Mouse (Mus musculus): ENCODE results near the gene Fhit. TPM values are rescaled to one million over a fixed set of nuclear protein-coding genes. Genes with fewer than 3 reads are reported as not detected.

Gene Fhit
- 6.5 and 6.8 TPM in 2 replicates for polyA plus RNA-seq (2015; fragmentation: Nextera tagmentation; extraction: Ambion mirVana)

DNA sequence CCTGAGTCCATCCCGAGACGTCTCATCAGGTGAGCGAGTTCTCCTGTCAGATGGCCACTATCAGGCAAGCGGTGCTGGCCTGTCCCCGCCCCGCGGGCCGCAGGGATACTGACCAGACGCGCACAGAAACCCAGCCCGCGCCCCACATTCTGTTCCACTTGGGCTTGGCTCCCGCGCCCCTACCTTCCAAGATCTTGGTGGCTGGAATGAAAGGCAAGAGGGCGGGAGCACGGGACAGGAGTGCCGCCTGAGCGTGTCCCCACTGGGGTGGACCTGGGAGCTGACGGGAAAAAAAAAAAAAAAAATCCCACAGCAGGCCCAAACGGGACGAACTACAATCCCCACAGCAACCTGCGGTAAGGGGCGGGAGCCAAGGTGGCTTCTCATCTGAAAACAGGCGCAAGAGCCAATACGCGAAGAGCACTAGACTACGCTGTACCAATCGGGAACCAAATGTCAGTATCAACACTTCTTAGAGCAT, at the start of gene Fhit:
Fhit (minus strand) TSS at position 285 of the 481 bp plus-strand sequence.
- Histone ChIP-seq H3K9ac (peak within 1 kb of the TSS; percentile 73), H3K27me3 (no peaks in the 10 kb centered on the region), H3K4me3 (peak within 1 kb of the TSS; percentile 58), H3K27ac (peak within 1 kb of the TSS; percentile 58), H3K9me3 (no peaks in the 10 kb centered on the region), H3K4me1 (no peaks in the 10 kb centered on the region; the same call in 1 of the 2 replicates), H3K36me3 (no peaks in the 10 kb centered on the region), H3K4me2 (peak within 1 kb of the TSS; percentile 82)
- under 1% methylated on average over 28 of the region's 28 CpGs for WGBS
- peak; percentile 96 for ATAC-seq (ENCODE audit: insufficient number of reproducible peaks, insufficient read depth, low FRiP score, low TSS enrichment, low read depth)

DNA sequence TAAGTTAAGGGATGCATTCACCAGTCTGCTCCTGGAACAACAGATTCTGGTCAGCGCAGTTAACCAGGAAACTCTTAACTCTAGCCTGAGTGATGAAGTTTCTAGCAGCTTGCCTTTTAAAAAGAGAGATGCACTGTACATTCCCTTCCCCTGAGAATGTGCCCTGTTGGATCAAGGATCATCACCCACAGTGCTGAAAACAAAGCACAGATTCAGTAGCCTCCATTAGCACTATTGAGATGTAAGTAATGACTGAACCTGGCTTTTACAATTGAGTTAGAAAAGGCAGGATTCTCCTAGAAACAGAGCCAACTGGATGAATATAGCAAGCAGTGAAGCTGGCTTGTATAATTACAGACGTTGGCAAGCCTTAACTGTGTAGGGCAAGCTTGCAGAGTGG, 45.0 kb upstream of the Fhit start:
- H3K9me3 ChIP-seq: no peaks in the 10 kb centered on the region
- peaks cover 8% of the 10 kb centered on the region; the same call in 1 of the 2 replicates for H3K27me3 ChIP-seq
- no peak overlapping the region for H3K4me2 ChIP-seq
- ATAC-seq (ENCODE audit: insufficient number of reproducible peaks, insufficient read depth, low FRiP score, low TSS enrichment, low read depth): no peak
- H3K4me3 ChIP-seq: no peak overlapping the region
- peaks cover 3% of the 10 kb centered on the region for H3K4me1 ChIP-seq
- H3K9ac ChIP-seq: no peak overlapping the region
- WGBS: 54% methylated on average over 2 of the region's 2 CpGs
- H3K36me3 ChIP-seq: no peaks in the 10 kb centered on the region
- H3K27ac ChIP-seq: no peak overlapping the region

DNA sequence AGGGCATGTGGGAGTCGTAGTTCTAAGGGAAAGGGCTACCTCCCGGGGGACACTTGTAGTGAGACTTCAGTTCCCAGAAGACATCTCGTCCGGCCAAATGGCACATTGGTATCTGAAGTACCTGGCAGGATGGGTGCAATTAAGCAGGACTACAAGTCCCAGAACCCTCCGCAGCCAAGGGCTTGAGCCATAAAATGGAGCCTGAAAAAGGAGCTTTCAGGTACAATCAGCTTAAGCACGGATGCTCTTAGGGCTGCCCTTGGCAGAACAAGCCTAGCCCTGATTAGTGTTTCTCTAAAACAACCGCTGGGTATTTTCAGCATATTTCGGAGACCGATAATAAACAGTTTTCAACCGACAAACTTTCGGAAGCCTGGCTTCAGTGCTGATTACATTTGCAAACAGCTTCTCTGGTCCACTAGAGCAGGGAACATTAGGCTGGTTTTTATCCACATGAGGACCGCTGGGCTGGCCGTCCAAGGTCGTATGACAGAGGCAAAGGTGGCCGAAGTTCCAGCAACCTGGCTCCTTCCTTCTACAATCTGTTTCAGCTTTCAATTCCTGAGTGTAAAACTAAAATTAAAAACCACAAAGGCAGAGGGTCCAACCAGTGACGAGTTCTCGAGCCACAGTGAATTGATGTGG, 907 bp downstream of the Fhit start:
- no peaks in the 10 kb centered on the region for H3K9me3 ChIP-seq
- peak overlapping the region; percentile 58 for H3K4me3 ChIP-seq
- H3K4me2 ChIP-seq: peak overlapping the region; percentile 82
- WGBS: 7% methylated on average over 17 of the region's 17 CpGs
- no peaks in the 10 kb centered on the region; the same call in 1 of the 2 replicates for H3K4me1 ChIP-seq
- H3K9ac ChIP-seq: peak overlapping the region; percentile 73
- peak; percentile 86; the same call in 1 of the 2 replicates for ATAC-seq (ENCODE audit: insufficient number of reproducible peaks, insufficient read depth, low FRiP score, low TSS enrichment, low read depth)
- H3K36me3 ChIP-seq: no peaks in the 10 kb centered on the region
- H3K27me3 ChIP-seq: no peaks in the 10 kb centered on the region
- H3K27ac ChIP-seq: peak overlapping the region; percentile 58

DNA sequence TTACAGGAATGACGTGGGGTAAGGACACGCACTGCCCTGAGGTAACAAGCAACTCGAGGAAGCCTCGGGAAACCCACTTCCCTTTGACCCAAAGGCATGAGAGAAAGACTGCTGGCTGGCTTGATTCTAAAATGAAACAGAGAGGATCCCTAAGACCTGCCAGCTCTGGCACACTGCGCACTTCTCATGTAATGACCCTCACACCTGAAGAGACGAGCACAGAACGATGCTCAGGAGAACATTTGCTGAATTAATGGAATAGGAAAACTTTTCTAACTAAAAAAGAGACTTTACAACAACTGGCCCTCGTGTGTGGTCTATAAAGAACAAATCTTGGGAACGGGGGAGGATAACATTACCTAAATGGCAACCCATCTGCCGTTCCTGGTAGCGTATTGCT, 2.2 kb downstream of the Fhit start:
- Histone ChIP-seq H3K9ac (no peak overlapping the region), H3K4me2 (no peak overlapping the region), H3K4me1 (peaks cover 4% of the 10 kb centered on the region; the same call in 1 of the 2 replicates), H3K4me3 (no peak overlapping the region), H3K9me3 (no peaks in the 10 kb centered on the region), H3K36me3 (no peaks in the 10 kb centered on the region), H3K27me3 (no peaks in the 10 kb centered on the region), H3K27ac (no peak overlapping the region)
- WGBS: 87% methylated on average over 11 of the region's 11 CpGs
- ATAC-seq (ENCODE audit: insufficient number of reproducible peaks, insufficient read depth, low FRiP score, low TSS enrichment, low read depth): no peak

DNA sequence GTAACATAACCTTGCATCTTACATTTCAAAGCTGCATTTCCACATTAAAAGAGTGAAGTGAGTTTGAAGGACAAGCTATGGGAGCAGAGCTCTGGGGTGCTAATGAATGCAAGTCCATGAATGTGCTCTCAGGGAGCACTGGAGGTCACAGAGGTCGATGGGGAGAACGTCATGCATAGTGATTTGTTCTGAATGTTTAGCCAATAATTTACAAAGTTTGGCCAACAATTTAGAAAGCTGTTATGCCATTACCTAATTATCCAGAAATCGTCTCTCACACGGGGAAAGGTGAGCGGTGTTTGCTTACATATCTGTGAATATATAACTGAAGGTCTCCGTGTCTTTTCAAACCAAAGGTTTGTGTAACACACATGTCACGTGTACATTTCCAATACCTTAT, 2.8 kb downstream of the Fhit start:
- Histone ChIP-seq H3K9ac (no peak overlapping the region), H3K9me3 (no peaks in the 10 kb centered on the region), H3K4me3 (no peak overlapping the region), H3K36me3 (no peaks in the 10 kb centered on the region), H3K27me3 (no peaks in the 10 kb centered on the region), H3K4me2 (no peak overlapping the region), H3K4me1 (peaks cover 4% of the 10 kb centered on the region; the same call in 1 of the 2 replicates), H3K27ac (no peak overlapping the region)
- 73% methylated on average over 7 of the region's 7 CpGs for WGBS
- ATAC-seq (ENCODE audit: insufficient number of reproducible peaks, insufficient read depth, low FRiP score, low TSS enrichment, low read depth): no peak

DNA sequence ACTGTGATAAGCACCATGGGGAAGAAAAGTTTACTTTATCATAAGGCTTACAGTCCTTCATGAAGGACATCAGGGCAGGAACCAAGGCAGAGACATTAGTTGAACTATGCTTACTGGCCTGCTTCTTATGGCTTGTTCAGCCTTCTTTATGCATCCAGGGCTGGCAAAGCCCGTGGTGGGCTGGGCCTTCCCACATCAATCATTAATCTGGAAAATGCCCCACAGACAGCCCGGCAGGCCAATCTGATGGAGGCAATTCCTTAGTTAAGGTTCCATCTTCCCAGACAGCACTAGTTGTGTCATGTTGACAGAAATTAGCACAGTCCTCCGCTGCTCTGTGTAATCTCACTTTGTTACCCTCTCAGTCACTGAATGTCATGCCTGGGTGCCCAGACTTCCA, 4.1 kb downstream of the Fhit start:
- Histone ChIP-seq H3K27me3 (no peaks in the 10 kb centered on the region), H3K4me1 (peaks cover 4% of the 10 kb centered on the region; the same call in 1 of the 2 replicates), H3K4me2 (no peak overlapping the region), H3K36me3 (no peaks in the 10 kb centered on the region), H3K9ac (no peak overlapping the region), H3K27ac (no peak overlapping the region), H3K9me3 (no peaks in the 10 kb centered on the region), H3K4me3 (no peak overlapping the region)
- 84% methylated on average over 3 of the region's 3 CpGs for WGBS
- ATAC-seq (ENCODE audit: insufficient number of reproducible peaks, insufficient read depth, low FRiP score, low TSS enrichment, low read depth): no peak

DNA sequence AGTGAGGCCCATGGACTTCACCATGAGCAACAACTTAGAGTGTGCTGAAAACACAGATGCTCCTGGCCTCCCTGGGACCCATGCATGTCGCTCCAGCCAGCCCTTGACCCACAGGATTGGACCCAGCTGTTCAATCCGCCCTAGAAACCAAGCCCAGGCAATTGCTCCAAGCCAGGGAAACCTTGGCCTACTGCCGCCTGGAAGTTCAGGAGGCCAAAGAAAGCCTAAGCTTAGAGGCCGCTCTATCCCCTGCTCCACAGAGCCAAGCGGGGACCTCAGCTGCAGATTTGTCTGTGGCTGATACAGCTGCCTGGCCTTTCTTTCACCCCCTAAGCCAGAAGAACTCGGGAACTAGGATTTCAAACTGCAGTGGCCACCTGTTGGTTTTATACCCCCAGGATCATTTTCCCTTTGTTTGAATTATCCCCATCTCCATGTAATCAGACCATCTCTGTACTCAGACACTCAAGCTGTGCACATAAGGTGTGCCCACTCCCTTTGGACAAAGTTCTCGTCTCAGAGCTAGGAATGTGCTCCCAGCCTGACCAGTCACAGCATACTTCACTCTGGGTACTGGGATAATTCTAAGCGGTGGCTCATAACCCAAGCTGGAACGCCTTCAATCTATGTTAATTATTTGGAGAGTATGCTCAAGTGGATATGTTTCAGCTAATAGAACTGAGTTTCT, 10.1 kb downstream of the Fhit start:
- Histone ChIP-seq H3K4me1 (0 out of 2 replicates have a peak, but pooled peaks cover 4% of the 10 kb centered on the region), H3K36me3 (no peaks in the 10 kb centered on the region), H3K27me3 (no peaks in the 10 kb centered on the region), H3K27ac (no peak overlapping the region), H3K4me3 (no peak overlapping the region), H3K9ac (no peak overlapping the region), H3K4me2 (no peak overlapping the region), H3K9me3 (no peaks in the 10 kb centered on the region)
- no peak for ATAC-seq (ENCODE audit: insufficient number of reproducible peaks, insufficient read depth, low FRiP score, low TSS enrichment, low read depth)
- 69% methylated on average over 9 of the region's 9 CpGs for WGBS

DNA sequence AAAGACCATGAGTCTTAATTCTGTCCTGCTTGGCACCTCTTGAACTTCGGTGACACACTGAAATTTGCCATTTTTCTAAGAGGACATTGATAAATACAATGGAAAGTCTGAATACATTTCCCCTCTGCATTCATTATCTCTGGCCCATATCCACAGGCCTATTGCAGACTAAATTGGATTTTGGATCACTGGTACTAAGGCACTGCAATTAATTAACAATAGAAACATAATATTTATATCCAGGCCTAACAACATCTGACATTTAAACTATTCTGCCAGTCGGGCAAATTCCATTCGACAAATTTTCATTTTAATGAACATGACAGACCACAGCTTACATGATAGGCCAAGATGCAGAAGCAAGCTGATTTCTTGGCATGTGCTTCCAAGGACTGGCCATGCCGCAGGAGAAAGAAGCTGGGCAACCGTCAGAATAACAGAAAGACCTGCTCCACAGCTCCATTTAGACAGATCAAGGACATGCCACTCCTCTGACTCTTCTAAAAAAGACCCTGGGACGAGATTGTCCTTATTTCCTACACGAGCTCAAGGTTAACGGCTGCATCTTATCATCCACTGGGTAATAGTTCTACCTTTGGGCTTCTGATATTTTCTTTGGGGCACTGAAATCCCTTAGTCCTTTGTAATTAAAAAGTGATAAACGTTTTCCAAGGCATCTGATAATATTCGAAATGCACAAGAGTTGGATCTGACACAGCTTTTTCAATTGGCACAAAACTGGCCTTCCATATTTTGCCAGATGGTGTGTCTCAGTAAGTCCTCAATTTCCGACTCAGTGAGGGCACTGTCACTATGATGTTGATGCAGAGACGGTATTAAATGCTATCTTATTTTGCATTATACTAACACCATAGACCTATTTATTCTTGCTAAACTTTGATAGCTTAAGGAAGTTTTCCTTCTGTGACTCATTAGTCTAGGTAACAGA, 27.8 kb downstream of the Fhit start:
- Histone ChIP-seq H3K36me3 (no peaks in the 10 kb centered on the region), H3K4me3 (no peak overlapping the region), H3K4me2 (no peak overlapping the region), H3K27me3 (no peaks in the 10 kb centered on the region), H3K4me1 (no peaks in the 10 kb centered on the region), H3K9me3 (0 out of 2 replicates have a peak, but pooled peaks cover 2% of the 10 kb centered on the region), H3K27ac (no peak overlapping the region), H3K9ac (no peak overlapping the region)
- no peak for ATAC-seq (ENCODE audit: insufficient number of reproducible peaks, insufficient read depth, low FRiP score, low TSS enrichment, low read depth)
- 79% methylated on average over 12 of the region's 12 CpGs for WGBS

DNA sequence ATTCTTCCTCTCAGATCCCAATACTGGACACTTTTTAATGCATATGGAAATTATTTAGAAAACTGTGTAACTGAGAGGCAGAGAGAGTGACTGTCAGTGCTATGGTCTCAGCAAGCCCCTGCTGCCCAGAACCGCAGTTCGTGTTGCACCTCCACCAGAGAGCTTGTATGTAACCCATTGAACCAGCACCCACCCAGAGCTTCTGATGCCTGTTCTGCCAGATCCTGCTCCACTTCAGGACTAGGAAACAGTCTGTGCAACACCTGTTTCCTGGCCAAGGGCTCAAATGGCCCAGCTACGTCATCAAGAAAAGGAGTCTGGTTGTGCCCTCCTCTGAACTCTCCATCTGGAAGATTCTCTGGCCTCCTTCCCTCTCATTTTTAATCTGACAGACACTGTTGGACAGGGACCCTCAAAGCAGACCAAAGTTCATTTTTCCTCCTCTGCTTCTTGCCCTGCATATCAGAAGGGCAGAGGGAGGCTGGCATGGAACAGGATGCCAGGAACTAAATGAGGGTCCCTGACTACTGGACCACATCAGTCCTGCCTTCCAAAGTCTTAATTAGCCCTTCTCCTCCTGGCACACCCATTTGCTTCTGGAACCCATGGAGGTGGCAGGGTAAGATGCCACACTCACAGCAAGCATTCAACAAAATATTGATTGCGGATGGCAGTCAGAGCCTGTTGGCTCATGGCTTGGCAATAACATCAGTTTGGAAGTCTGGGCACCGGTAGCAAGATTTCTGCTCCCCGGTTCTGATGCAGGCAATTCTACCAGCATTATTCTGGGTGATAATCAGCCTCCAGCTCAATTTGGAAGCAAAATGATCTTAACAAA, 29.0 kb downstream of the Fhit start:
- no peak overlapping the region for H3K4me2 ChIP-seq
- no peaks in the 10 kb centered on the region for H3K27me3 ChIP-seq
- no peak for ATAC-seq (ENCODE audit: insufficient number of reproducible peaks, insufficient read depth, low FRiP score, low TSS enrichment, low read depth)
- H3K4me3 ChIP-seq: no peak overlapping the region
- H3K4me1 ChIP-seq: no peaks in the 10 kb centered on the region
- 80% methylated on average over 6 of the region's 6 CpGs for WGBS
- H3K9ac ChIP-seq: no peak overlapping the region
- 0 out of 2 replicates have a peak, but pooled peaks cover 2% of the 10 kb centered on the region for H3K9me3 ChIP-seq
- H3K36me3 ChIP-seq: no peaks in the 10 kb centered on the region
- no peak overlapping the region for H3K27ac ChIP-seq

DNA sequence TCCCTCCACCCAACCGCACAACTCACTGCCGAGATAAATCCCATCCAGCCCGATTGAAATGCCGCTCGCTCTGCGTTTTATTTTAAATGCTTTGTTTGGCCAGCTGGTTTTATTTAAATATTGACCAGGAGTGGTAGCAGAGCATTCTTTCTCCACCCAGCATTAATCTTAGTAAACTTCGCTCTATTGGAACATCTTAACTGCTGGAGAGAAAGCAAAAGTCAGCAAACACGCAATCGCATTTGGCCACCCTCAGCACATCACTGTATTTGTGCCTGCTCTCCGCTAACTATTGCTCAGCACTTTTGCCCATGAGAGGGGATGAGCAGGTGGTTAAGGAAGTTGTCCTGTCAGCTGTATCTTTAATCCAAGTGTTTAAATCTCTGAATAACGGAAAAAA, 36.7 kb downstream of the Fhit start:
- 0 out of 2 replicates have a peak overlapping the region, but pooled peaks have one; percentile 22 for H3K4me2 ChIP-seq
- H3K36me3 ChIP-seq: no peaks in the 10 kb centered on the region
- 61% methylated on average over 11 of the region's 11 CpGs for WGBS
- no peak overlapping the region for H3K4me3 ChIP-seq
- no peak overlapping the region for H3K9ac ChIP-seq
- H3K9me3 ChIP-seq: no peaks in the 10 kb centered on the region
- ATAC-seq (ENCODE audit: insufficient number of reproducible peaks, insufficient read depth, low FRiP score, low TSS enrichment, low read depth): no peak
- no peaks in the 10 kb centered on the region for H3K27me3 ChIP-seq
- no peaks in the 10 kb centered on the region; the same call in 1 of the 2 replicates for H3K4me1 ChIP-seq
- no peak overlapping the region for H3K27ac ChIP-seq

Data from embryonic facial prominence, embryonic 13.5 days (tissue).